Mouse (Mus musculus) liver, embryonic 18 days (tissue): ENCODE data around the gene Fam186b. TPM values are rescaled to one million over a fixed set of nuclear protein-coding genes. Genes with fewer than 3 reads are reported as not detected.

ENCODE experiments used
- polyA plus RNA-seq: library from polyadenylated mRNA; depleted of rRNA; stranded (reverse); fragments of >200 nt; gene quantifications from 2 replicates; pipeline ENCODE4 v1.2.3, GENCODE M21; 2012; rRNA removed

The Fam186b gene
- 0.01 and 0.06 TPM in 2 replicates for polyA plus RNA-seq

GRCm38 (mm10) chr15:99295484-99295981 is at the start of gene Fam186b:
Gene Fam186b, minus strand, starts transcription at chr15:99295888.

GRCm38 (mm10) chr15:99294813-99295374 is 794 bp downstream of the Fam186b start, which contains the start of gene Prpf40b:
Gene Prpf40b, plus strand, starts transcription at chr15:99295087.

GRCm38 (mm10) chr15:99251626-99252380 is 43.9 kb downstream of the Fam186b start, which contains the start of gene Mcrs1:
Gene Mcrs1, minus strand, starts transcription at chr15:99251961.

GRCm38 (mm10) chr15:99224208-99224911 is 71.3 kb downstream of the Fam186b start, which contains the start of gene Kcnh3:
Gene Kcnh3, plus strand, starts transcription at chr15:99224861.

Other genes starting within 250 kb of the Fam186b start
- 0.17 and 0.37 TPM in 2 replicates for gene Prph, start 240.7 kb downstream of the Fam186b start, polyA plus RNA-seq
- gene Troap, start 221.3 kb downstream of the Fam186b start, polyA plus RNA-seq, result 6.3 and 9.4 TPM in 2 replicates
- gene C1ql4, start 208.1 kb downstream of the Fam186b start, polyA plus RNA-seq, result 0.02 and 0.07 TPM in 2 replicates
- gene Dnajc22, start 202.7 kb downstream of the Fam186b start, polyA plus RNA-seq, result 32.2 and 35.9 TPM in 2 replicates
- 5.8 and 6.0 TPM in 2 replicates for gene Spats2, start 170.0 kb downstream of the Fam186b start, polyA plus RNA-seq
- 0.17 and 0.20 TPM in 2 replicates for gene Kcnh3, start 71.0 kb downstream of the Fam186b start, polyA plus RNA-seq
- gene Mcrs1, start 43.9 kb downstream of the Fam186b start, polyA plus RNA-seq, result 17.7 and 17.8 TPM in 2 replicates
- 14.0 and 19.0 TPM in 2 replicates for gene Prpf40b, start 801 bp downstream of the Fam186b start, polyA plus RNA-seq
- gene Fmnl3, start 74.6 kb upstream of the Fam186b start, polyA plus RNA-seq, result 3.3 and 4.7 TPM in 2 replicates
- gene Tmbim6, start 97.0 kb upstream of the Fam186b start, polyA plus RNA-seq, result 315 and 335 TPM in 2 replicates
- 0.52 and 0.78 TPM in 2 replicates for gene Nckap5l, start 161.9 kb upstream of the Fam186b start, polyA plus RNA-seq
- 2.4 and 2.6 TPM in 2 replicates for gene Bcdin3d, start 178.8 kb upstream of the Fam186b start, polyA plus RNA-seq
- gene Faim2, start 232.3 kb upstream of the Fam186b start, polyA plus RNA-seq, result not detected in 2 replicates